Mouse (Mus musculus) cerebellum, adult 9-10 months (tissue): ENCODE data around the gene Tbc1d22b.
"Not testable (repeated sequence)": the region's sequence is repeated elsewhere in the genome, so short reads cannot be mapped to it uniquely, and the experiment has no call there.

Experiments used
- DNase-seq: peaks from one replicate; pipeline ENCODE4 v3.0.0; 2022

Tbc1d22b gene

GRCm38 (mm10) chr17:29549543-29550428, at the start of gene Tbc1d22b, which contains the start of gene Gm17657:
Gene Tbc1d22b (plus strand): TSS chr17:29549785.
Gene Gm17657 (minus strand): TSS chr17:29549638.
- peak; percentile 97 for DNase-seq

DNA sequence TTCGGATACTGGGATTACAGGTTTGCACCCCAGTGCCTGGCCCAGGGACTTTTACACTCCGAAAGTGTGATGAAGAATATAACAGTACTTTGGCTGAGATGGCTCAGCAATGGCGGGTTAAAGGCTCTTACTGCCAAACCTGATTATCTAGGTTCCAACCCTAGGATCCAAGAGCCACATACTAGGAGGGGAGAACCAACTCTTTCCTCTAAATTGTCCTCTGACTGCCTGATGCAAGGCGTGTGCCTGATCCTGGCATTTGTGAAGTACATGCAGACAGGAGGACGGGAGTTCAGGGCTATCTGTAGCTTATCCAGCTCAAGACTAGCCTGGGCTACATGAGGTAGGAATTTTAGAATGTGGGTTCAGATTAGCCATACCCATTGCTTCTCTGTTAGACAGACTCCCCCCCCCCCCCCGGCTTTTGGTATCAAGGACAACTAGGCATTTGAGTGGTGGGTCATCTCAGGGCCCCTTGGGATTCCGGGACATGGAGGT, 49.3 kb upstream of the Tbc1d22b start:
- no peak for DNase-seq

- no peak for DNase-seq
These were observed 48.6 kb upstream of the Tbc1d22b start for GRCm38 (mm10) chr17:29500802-29501469.

- no peak for DNase-seq
These were observed 47.4 kb upstream of the Tbc1d22b start for GRCm38 (mm10) chr17:29502005-29502668.

- DNase-seq: no peak
These were observed 46.6 kb upstream of the Tbc1d22b start for GRCm38 (mm10) chr17:29502669-29503665.

DNA sequence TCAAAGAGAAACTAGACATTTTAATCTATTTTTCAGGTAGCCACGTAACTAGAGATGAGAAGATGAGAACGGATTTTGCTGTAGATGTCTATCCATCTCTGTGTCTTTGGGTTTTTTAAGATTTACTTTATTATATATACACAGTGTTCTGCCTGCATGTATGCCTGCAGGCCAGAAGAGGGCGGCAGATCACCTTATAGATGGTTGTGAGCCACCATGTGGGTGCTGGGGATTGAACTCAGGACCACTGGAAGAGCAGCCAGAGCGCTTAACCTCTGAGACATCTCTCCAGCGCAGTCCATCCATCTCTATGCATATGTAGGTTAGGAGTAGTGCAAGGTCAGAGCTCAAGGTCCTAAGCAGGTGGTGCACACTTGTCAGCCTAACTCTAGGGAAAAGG, 45.9 kb upstream of the Tbc1d22b start:
- DNase-seq: no peak

DNA sequence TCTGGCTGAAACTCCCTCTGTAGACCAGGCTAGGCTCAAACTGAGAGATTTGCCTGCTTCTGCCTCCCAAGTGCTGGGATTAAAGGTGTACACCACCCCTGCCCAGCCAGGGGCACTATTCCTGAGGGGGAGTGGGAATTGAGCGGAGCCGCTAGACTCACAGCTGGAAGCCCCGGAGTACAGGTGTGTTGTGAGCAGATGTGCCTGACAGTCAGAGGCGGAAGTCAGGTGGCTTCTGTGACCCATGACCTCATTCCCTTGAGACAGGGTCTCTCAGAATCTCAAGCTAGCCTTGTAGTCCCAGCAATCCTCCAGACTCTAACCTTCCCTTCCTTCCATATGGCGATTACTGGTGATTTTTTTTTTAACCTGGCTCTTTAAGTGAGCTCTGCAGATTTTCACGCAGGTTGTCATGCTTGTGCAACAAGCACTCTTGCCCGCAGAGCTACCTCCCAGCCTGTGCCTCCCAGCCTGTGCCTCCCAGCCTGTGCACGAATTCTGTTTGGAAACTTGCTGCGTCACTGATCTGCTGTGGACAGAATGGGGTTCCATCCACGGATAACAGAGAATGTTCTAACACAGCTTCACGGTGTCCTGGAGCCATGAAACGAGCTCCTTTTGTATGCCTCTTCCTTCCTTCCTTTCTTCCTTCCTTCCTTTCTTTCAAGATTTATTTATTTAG, 40.5 kb upstream of the Tbc1d22b start:
- no peak for DNase-seq

GRCm38 (mm10) chr17:29510691-29511090, 38.9 kb upstream of the Tbc1d22b start:
- DNase-seq: no peak

- DNase-seq: no peak
These were observed 36.4 kb upstream of the Tbc1d22b start for GRCm38 (mm10) chr17:29513044-29513730.

GRCm38 (mm10) chr17:29514435-29514834, 35.1 kb upstream of the Tbc1d22b start:
- DNase-seq: peak; percentile 89

DNA sequence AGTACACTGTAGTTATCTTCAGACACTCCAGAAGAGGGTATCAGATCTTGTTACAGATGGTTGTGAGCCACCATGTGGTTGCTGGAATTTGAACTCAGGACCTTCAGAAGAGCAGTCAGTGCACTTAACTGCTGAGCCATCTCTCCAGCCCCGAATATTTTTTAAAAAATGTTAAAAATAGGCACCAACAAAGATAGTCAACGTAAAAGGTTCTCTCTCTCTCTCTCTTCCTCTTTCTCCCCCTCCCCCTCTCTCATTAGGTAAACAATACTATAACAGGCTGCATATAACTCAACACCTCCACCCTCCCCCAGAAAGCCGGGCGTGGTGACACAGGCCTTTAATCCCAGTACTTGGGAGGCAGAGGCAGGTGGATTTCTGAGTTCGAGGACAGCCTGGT, 30.9 kb upstream of the Tbc1d22b start:
- DNase-seq: not testable (repeated sequence)

DNA sequence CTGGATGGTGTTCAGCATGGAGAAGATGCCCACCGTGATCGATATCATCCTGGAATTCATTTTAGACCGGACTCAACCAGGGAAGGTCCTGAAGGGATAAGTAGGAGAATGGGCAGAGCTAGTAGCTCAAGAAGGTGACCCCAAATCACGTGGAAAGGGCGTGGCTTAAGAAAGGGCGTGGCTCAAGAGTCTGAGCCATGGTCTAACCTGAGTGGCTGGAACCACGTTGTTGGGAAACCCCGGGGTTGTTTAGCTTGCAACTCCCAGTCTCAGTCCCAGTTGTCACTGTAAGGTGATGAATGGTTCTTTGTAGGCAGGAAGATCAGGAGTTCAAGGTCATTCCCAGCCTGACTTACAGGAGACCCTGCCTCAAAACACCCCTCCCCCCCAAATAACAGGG, 29.9 kb upstream of the Tbc1d22b start:
- DNase-seq: no peak

DNA sequence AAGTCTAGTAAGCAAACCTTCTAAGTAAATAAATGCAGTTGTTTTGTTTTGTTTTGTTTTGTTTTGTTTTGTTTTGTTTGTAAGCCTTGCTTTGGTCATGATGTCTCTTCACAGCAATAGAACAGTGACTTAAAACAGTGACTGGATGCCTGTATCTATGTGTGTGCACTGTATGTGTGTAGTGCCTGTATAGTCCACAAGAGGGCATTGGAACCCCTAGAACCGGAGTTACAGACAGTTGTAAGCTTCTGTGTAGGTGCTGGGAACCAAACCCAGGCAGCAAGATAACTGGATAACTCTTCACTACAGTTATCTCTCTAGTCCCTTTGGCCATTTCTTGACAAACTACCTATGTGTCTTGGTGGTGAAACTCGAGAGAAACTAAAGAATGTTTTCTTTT, 24.0 kb upstream of the Tbc1d22b start:
- no peak for DNase-seq

GRCm38 (mm10) chr17:29528568-29529187, 20.9 kb upstream of the Tbc1d22b start:
- DNase-seq: no peak

DNA sequence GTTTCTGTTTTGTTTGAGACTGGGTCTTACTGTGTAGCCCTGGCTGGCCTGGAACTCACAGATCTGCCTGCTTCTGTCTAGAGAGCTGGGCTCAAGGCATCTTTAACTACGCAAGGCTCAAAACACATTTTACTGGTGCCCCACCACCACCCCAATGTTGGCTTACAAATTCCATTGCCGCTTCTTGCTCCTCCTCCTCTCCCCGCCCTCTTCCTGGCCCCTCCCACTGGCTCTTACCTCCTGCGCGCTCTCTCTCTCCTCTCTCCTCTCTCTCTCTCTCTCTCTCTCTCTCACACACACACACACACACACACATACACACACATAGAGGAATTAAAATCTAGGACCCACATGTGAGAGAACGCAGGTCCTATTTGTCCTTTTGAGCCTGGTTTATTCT, 19.1 kb upstream of the Tbc1d22b start:
- DNase-seq: no peak

- no peak for DNase-seq
These were observed 18.3 kb upstream of the Tbc1d22b start for GRCm38 (mm10) chr17:29531278-29531677.

DNA sequence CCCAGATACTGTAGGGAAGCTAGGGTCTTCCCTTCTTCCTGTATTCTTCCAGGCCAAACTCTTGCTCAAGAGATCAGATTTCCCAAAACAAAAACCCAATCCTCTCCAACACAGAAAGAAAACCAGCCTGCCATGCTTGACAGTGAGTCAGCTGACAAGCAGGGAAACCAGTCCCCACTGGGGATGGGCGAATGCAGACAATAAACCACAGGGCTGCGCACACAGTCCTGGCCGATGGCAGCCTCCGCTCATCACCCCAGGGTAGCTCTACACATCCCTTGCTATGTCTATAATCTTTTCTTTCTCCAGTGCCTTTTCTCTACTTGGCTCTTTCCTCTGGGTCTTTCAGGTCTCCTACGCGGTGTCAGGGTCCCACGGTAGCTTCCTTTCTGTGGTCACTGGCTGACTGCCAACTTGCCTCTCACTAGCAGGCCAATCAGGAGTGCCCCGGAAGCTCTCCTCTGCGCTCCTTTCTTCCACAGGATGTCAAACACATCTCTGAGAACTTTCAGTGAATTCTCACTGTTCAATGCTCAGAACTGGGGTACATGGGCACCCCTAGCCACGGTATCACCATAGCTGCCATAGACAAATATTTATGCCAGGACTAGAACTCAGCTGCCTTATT, 17.7 kb upstream of the Tbc1d22b start:
- DNase-seq: no peak

- no peak for DNase-seq
These were observed 15.7 kb upstream of the Tbc1d22b start for GRCm38 (mm10) chr17:29533866-29534265.

DNA sequence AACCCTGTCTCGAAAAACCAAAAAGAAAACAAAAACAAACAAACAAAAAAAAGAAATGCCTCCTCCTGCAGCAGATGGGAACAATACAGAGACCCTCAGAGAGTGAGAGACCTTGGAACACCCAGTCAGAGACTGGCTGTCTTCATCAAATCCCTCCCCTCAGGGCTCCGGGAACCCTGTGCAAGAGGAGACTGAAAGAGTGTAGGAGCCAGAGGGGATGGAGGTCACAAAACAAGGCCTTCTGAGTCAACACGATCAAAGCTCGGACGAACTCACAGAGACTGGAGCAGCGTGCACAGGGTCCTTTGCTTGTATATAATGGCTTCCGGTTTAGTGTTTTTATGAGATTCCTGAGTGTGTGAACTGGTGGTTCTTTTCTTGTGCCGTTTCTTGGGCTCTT, 9.2 kb upstream of the Tbc1d22b start:
- no peak for DNase-seq

GRCm38 (mm10) chr17:29541419-29541818, 8.2 kb upstream of the Tbc1d22b start:
- DNase-seq: peak; percentile 69
